Mouse (Mus musculus) left cerebral cortex, adult 9 months (tissue): Measurements from ENCODE around the gene Chn2.
A peak's percentile ranks its signal among the peaks of the same experiment; 100 is the strongest.
"Not testable (repeated sequence)": the region's sequence is repeated elsewhere in the genome, so short reads cannot be mapped to it uniquely, and the experiment has no call there.

ENCODE experiments used
- DNase-seq, 2 experiments: peaks; one replicate each; pipeline ENCODE4 v3.0.0; 2022; ENCODE audit warnings: low spot score in 2 of 2

Gene Chn2

DNA sequence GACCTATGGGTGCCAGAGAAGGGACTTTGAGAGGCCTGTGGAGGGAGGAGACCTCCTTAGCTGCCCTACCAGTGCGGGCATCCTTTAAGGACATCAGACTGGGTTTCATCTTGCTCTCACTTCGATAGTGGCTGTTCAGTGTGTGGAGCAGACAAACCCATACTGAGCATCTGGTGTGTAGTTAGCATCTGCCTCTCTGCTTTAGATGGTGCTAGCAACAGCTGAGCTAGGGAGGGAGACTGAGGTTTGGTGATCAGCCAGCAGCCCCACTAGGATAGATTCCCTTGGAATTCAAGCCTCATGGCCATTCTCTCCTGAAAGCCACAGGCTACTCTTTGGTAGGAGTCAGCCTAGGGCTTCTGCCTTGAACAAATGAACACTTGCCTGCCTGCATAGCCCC is 117.7 kb downstream of the Chn2 start:
- DNase-seq: no peak

DNA sequence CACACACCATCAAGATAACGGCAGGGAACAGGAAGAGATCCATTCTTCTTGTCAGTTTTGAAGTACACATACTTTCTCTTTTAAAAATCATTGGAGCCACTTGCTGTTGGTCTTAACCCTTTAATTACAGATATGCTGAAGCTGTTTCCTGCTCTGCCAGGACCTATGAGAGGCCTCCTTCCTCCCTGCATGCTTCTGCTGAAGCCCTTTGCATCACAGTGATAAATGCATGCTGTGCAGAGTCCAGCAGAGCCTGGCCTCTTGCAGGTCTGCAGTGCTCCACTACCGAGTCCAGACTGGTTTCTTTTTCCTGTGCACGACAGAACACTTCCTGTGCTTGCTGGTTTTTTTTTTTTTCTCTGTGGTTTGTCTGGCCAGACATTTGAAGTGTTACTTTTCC is 119.0 kb downstream of the Chn2 start:
- no peak for DNase-seq

DNA sequence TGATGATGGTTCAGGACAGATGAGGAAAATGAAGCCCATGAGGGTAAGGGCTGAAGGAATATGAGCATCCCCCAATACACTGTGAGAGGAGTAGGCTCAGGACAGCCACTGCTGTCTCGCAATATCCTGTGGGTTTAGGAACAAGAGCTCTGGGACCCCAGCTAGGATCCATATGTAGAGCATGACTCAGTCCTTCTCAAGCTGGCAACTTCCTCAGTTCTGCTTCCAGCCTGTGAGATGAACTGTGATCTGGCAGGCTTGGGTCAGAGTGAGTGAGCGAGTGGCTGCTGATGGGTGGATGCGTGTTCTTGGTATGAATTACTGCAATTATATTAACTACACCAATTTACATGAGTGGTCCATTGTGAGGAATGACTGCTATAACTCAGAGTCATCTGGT is 121.3 kb downstream of the Chn2 start:
- peak in 1 of 2 experiments; percentile 42 for DNase-seq

DNA sequence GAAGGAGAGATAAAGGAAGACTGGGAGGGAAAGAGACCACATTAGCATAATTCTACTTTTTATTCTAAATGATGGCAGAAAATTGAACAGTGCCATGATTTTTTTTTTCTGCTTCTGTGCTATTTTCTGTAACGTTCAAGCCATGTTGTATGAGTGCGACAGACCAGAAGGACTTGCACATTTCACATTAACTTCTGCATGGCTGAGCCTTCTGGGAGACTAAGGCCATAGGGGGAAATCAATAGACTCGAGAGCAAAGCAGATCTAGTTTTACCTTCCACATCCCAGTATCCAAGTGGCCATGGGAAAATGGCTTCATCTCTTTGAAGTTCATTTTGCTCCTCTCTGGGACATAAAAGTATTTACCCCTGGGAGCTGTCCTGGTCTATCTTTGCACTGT is 121.9 kb downstream of the Chn2 start:
- no peak for DNase-seq

DNA sequence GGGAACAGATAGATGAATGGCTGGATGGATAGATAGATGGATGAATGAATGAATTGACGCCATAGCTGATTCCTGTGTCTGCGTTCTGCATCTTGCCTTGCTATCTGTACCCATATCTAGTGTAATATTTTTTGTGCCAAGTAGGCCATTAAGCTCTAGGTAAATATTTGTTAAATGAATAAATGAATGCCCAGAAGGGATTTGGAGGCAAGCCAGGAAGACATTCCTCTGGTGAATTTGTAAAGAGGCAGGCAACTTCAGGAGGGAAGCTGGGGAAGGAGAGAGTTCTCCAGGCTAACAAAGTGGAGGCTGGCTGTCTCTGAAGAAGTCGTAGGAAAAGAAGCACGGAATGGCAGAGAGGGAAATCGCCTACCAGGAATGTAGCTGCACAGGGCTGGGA is 123.0 kb downstream of the Chn2 start:
- no peak for DNase-seq

DNA sequence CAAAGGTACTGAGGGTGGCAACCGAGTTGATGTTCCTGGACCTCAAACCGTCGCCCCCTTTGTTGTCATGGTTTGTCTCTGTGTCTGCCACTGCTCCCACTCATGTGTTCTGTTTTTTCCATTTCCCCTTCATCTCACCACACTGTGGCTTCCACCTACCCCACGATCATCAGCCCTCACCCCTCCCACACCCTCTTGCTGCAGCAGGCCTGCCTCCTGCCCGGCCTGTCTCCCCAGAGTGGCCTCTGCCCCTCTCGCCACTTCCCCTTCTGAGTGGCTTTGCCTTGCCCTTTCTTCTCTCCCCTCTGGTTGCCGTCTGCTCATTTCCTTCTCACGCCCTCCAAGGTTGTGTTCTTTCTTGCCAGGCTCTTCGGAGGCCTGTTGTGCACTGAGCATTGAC is 123.4 kb downstream of the Chn2 start:
- DNase-seq: peak; percentile 27 to 37

DNA sequence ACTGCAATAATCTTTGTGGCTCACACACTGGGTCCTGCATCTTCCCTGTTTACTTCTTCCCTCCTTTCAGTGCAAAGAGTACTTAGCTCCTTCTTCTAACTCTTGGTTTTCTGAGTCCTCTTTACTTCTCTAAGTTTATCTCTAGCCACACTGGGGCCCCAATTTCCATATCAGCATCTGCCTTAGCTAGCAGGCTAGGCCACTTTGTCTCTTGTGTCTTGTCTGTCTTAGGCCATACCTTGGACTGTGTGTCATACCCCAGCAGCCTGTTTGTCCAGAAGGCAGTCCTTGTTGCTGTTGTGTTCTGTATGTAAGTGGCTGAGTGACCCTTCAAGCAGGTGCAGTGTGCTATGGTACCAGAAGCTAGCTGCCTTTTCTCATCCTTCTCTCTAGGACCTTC is 124.3 kb downstream of the Chn2 start:
- DNase-seq: no peak

- DNase-seq: peak in 1 of 2 experiments; percentile 38
Measured at GRCm38 (mm10) chr6:54164777-54165176, 125.4 kb downstream of the Chn2 start.

- no peak for DNase-seq
Measured at GRCm38 (mm10) chr6:54165246-54165645, 125.9 kb downstream of the Chn2 start.

- no peak for DNase-seq
Measured at GRCm38 (mm10) chr6:54165863-54166262, 126.5 kb downstream of the Chn2 start.

DNA sequence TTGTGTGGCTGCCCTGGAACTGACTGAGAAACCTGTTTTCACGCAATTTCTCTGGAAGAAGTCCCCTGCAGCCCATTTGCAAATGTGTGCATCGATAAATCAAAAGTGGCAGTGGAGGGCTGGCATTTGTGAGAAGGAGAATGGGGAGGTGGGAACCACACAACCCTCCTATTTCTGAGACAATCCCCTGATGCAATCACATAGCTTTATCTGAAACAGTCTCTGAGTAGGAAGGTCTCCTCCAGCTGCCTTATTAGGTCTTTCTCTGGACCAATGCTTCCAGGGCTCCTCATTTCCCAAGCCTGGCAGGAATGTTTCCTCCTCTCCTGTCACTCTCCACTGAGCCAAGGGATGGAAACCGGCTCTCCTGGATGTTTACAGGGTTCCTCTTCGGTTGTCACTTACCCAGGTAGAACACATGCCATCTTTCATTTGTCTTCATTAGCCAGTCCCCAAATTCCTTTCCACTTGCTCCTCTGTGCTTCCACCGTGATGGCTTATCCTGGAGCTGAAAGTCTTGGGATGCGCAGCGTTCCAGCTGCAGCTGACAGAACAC is 127.7 kb downstream of the Chn2 start:
- DNase-seq: no peak

DNA sequence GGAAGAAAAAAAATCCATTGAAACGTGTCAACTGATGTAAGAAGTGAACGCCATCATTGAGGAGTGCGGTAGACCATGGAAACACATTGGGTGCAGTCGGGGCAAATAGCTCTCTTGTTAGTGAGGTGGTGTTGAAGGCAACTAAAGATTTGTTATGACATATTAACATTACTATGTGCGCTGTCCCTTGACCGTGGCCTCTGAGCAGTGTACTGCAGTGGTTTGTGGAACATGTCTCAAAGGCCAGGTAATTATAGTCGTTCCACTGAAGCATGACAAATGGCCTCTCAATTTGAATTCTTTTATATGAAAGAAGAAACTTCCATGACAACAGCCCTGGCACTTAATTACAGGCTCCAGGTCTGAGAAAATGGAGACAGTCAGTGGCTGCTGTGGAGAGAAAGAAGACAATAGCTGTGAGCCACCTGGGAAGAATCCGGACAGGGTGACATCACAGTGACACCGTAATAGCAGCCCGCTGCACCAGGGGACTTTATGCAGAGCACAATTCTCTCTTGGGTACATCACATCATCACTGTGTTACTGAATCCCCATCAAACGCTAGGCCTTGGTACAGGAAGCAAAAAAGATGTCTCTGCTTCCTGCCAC is 131.0 kb downstream of the Chn2 start:
- DNase-seq: no peak

- no peak for DNase-seq
Measured at GRCm38 (mm10) chr6:54171385-54171784, 132.0 kb downstream of the Chn2 start.

DNA sequence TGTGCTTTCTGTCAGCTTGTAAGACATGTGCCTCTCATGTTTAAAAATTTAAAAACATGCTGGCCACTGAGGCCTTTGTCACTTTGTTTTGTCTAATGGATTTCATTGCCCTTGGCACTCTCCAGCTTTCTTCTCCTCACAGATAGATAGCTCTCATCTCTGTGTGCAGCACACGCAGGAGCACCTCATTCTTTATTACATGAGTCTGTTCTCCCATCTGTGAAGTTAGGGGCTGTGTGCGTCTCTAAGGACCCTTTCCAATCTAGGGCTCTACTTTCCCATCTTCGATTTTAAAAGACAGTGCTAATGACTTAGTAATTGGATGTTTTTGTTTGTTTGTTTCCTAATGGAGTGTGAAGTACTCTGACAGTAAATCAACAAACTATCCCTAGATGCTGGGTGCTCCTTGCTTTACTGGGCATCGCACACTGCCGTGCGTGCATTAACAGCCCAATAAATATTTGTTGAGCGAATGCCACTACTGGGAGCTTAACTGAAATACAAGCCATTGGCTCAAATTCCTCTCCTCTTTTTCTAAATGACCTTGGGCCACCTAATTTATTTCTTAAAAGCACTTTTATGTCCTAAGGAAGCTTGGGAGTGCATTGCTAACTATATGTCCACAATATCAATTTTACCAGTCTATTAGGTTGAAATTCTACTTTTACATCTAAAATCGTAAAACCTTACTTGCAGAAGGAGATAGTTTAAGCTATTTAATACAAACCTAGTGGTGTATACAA is 136.3 kb downstream of the Chn2 start:
- DNase-seq: no peak

GRCm38 (mm10) chr6:54177081-54177480 is 137.7 kb downstream of the Chn2 start:
- not testable (repeated sequence) for DNase-seq

GRCm38 (mm10) chr6:54179056-54179873 is 139.9 kb downstream of the Chn2 start:
- no peak for DNase-seq

- no peak for DNase-seq
Measured at GRCm38 (mm10) chr6:54179874-54180212, 140.5 kb downstream of the Chn2 start.

DNA sequence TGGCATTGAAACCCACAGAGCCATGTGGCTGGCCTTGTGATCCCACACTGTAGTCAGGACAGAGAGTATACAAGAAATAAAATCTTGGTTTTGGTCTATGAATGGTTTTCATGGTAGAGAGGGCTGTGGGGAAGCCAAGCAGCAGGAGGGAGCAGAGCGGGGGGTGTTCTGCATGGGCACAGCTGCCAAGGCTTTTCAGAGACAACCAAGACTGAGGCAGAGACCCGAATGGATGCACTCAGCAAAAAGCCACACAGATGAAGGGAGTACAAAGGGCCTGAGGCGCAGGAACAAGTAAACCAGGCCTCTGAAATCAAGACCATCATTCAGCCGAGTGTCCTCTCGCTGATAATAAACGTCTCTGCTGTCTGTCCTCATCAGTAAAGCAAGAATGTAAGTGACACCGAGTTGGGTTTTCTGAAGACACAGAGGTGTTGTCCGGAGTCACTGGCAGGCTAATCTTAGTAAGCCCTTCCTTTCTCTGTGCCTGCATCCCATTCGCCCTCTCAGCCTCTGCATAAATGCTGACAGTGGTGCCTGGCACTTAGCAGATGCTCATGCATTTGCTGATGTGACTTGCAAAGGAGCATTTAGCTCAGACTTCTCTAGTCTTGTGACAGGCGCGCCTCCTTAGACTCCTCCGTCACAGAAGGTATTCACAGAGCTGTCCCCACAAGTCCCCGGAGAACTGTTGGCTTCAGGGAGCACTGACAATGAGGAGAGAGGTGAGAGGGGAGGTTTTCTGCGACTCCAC is 144.6 kb downstream of the Chn2 start:
- DNase-seq: peak; percentile 20 to 40

- DNase-seq: no peak
Measured at GRCm38 (mm10) chr6:54193631-54194305, 154.4 kb downstream of the Chn2 start.

DNA sequence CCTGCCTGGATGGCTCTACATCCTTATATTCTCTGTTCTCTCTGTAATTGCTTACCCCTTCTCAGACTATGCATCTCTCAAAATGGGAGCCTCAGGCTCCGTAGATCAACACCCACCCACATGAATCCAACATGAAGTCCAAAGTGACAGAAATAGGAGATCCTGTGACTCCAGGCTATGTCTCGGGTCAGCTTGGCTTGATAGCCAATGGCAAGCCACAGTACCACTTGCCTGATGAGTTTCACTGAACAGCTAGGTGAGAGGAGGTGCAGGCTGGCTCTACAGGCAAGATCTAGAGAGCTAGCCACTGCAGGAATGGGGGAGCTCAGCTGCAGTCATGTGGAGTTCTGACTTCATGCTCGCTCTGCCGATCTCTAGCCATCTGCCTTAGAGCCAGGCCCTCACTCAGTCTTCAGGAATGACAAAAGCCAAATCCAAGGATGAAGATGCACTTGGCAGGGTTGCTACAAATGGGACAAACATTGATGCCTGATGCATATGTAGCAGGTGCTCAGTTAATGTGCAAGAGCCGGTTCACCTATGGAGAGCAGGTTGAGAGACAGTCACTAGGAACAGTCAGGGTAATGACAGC is 158.6 kb downstream of the Chn2 start:
- no peak for DNase-seq

DNA sequence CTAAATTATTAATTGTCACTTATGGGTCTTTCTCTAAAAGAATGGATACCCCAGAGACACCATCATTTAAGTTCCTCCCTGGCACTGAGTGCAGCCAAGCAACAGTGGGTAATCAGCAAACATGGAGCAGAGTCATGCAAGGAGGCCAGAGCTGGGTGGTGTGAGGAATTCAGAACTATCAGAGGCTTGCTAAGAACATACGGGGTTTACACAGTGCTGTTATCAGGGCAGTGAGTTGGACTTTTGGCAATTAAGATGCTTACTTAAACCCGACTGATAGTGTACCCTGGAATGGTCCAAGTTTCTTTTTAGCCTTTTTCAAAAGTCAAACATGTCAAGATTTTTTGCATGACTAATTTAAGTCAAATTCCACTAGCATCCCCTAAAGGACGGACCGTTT is 160.2 kb downstream of the Chn2 start:
- no peak for DNase-seq
